Mouse (Mus musculus) neural tube, embryonic 14.5 days (tissue): ENCODE results near the gene Glis1. TPM values are rescaled to one million over a fixed set of nuclear protein-coding genes. Genes with fewer than 3 reads are reported as not detected.

Experiments used
- ATAC-seq: fragments of 200-750 bp; cut with Nextera tagmentation; 2 replicates; pipeline ENCODE4 v1.8.0; 2017; ENCODE audit warnings: low read depth, mild to moderate bottlenecking, moderate TSS enrichment, moderate library complexity
- H3K27ac ChIP-seq: fragments of 300-500 bp; sonication (generic); 2 replicates; pipeline ENCODE4 v1.5.1; 2014; ENCODE audit warnings: low read depth, mild to moderate bottlenecking, control low read depth, low read length, moderate library complexity, mixed read lengths
- H3K27me3 ChIP-seq: fragments of 300-500 bp; sonication (generic); 2 replicates; pipeline ENCODE4 v1.6.1; 2014; ENCODE audit warnings: low read length; ENCODE audit not compliant: control insufficient read depth, insufficient read depth
- H3K36me3 ChIP-seq: fragments of 300-500 bp; sonication (generic); 2 replicates; pipeline ENCODE4 v1.6.1; 2014; ENCODE audit warnings: low read length, mixed read lengths; ENCODE audit not compliant: control insufficient read depth, insufficient read depth
- H3K4me1 ChIP-seq: fragments of 300-500 bp; sonication (generic); 2 replicates; pipeline ENCODE4 v1.6.1; 2014; ENCODE audit warnings: low read length; ENCODE audit not compliant: control insufficient read depth, insufficient read depth
- H3K4me2 ChIP-seq: fragments of 300-500 bp; sonication (generic); 2 replicates; pipeline ENCODE4 v1.6.1; 2014; ENCODE audit warnings: mild to moderate bottlenecking, low read depth, low read length, control low read depth
- H3K4me3 ChIP-seq: fragments of 300-500 bp; sonication (generic); 2 replicates; pipeline ENCODE4 v1.5.1; 2014; ENCODE audit warnings: low read depth, low read length, control low read depth, mixed read lengths
- H3K9ac ChIP-seq: fragments of 300-500 bp; sonication (generic); replicated peaks from 2 replicates; pipeline ENCODE4 v1.6.1; 2014; ENCODE audit warnings: low read depth, mild to moderate bottlenecking, control low read depth, low read length, mixed read lengths
- H3K9me3 ChIP-seq: fragments of 300-500 bp; sonication (generic); 2 replicates; pipeline ENCODE4 v1.6.1; 2016; ENCODE audit warnings: low read length; ENCODE audit not compliant: control insufficient read depth
- WGBS: fragments of 180-500 bp; shearing (Covaris S2); extraction: QIAGEN DNeasy Blood & Tissue Kit; methylation state at CpG from one replicate; pipeline ENCODE4 v1.1.7; 2014; 5-methylcytosine and 5-hydroxymethylcytosine counted together
- polyA plus RNA-seq: library from polyadenylated mRNA; unstranded; fragments of >200 nt; fragmentation: Nextera tagmentation; extraction: Ambion mirVana; gene quantifications from 2 replicates; pipeline ENCODE4 v1.2.1, GENCODE M21; 2014

The Glis1 gene
- polyA plus RNA-seq, 1 experiment from 2014 or later: 5.7 TPM

- no peak overlapping the region for H3K4me3 ChIP-seq
These were observed 110.5 kb downstream of the Glis1 start for GRCm38 (mm10) chr4:107544843-107545242.

GRCm38 (mm10) chr4:107545726-107546125 lies 111.3 kb downstream of the Glis1 start:
- WGBS: 71% methylated on average over 1 of the region's 1 CpGs

More at GRCm38 (mm10) chr4:107544843-107545242, 110.5 kb downstream of the Glis1 start:
- Histone ChIP-seq H3K4me1 (peaks cover 9% of the 10 kb centered on the region; the same call in 1 of the 2 replicates), H3K9ac (no peak overlapping the region), H3K36me3 (no peaks in the 10 kb centered on the region), H3K9me3 (no peaks in the 10 kb centered on the region), H3K27me3 (no peaks in the 10 kb centered on the region), H3K4me2 (no peak overlapping the region), H3K27ac (no peak overlapping the region)
- WGBS: 79% methylated on average over 5 of the region's 5 CpGs
- no peak for ATAC-seq

DNA sequence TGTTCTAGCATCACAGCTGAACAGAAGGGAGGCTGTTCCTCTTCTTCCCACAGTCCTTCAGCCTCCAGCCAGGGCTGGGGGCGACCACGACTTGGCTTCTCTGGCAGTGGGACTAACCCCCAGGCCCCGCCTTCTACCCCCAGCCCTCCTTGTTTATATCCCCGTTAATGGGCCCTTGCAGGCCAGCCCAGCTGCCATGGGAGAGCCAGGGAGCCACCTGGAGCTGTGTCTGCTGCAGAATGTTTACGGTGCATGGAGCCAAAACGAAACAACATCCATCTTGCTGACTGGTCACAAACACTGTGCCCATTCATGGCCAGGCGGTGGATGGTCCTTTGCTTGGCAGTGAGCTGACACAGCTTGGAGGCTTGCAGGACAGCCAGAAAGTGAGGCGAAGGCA lies 112.1 kb downstream of the Glis1 start:
- Histone ChIP-seq H3K27me3 (no peaks in the 10 kb centered on the region), H3K27ac (no peak overlapping the region), H3K4me1 (peaks cover 9% of the 10 kb centered on the region; the same call in 1 of the 2 replicates), H3K4me3 (no peak overlapping the region), H3K9me3 (no peaks in the 10 kb centered on the region), H3K9ac (no peak overlapping the region), H3K4me2 (no peak overlapping the region), H3K36me3 (no peaks in the 10 kb centered on the region)
- ATAC-seq: peak; percentile 80
- WGBS: 29% methylated on average over 8 of the region's 8 CpGs

More at GRCm38 (mm10) chr4:107545726-107546125, 111.3 kb downstream of the Glis1 start:
- H3K27ac ChIP-seq: no peak overlapping the region
- no peak overlapping the region for H3K9ac ChIP-seq
- no peaks in the 10 kb centered on the region for H3K9me3 ChIP-seq
- H3K4me3 ChIP-seq: no peak overlapping the region
- peaks cover 9% of the 10 kb centered on the region; the same call in 1 of the 2 replicates for H3K4me1 ChIP-seq
- ATAC-seq: no peak
- H3K4me2 ChIP-seq: no peak overlapping the region
- no peaks in the 10 kb centered on the region for H3K27me3 ChIP-seq
- H3K36me3 ChIP-seq: no peaks in the 10 kb centered on the region

DNA sequence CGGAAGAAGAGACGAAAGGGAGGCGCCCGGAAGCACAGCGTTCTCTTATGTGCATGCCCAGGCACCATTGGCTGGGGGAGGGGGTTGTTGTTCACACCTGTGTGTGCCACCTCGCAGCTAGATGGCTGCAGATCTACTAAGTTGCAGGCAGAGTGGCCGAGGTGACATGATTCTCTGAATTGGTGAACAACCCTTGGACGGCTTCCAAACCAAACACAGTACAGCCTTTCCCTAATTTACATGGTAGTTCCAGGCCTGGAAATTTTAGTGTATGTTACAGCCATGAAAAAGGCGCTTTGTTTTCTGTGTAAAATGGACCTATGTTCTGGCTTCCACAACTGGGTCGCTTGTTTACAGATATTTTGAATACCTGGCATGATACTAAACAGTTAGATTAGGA lies 115.7 kb downstream of the Glis1 start:
- Histone ChIP-seq H3K4me2 (no peak overlapping the region), H3K9ac (no peak overlapping the region), H3K9me3 (no peaks in the 10 kb centered on the region), H3K4me3 (no peak overlapping the region), H3K27ac (no peak overlapping the region), H3K36me3 (no peaks in the 10 kb centered on the region), H3K4me1 (peaks cover 9% of the 10 kb centered on the region; the same call in 1 of the 2 replicates), H3K27me3 (no peaks in the 10 kb centered on the region)
- 85% methylated on average over 10 of the region's 10 CpGs for WGBS
- ATAC-seq: no peak

GRCm38 (mm10) chr4:107550546-107550945 lies 116.2 kb downstream of the Glis1 start:
- no peaks in the 10 kb centered on the region for H3K9me3 ChIP-seq
- no peak overlapping the region for H3K27ac ChIP-seq
- H3K4me1 ChIP-seq: peaks cover 9% of the 10 kb centered on the region; the same call in 1 of the 2 replicates
- no peak overlapping the region for H3K4me2 ChIP-seq
- whole genome bisulfite sequencing: 73% methylated on average over 3 of the region's 3 CpGs
- H3K9ac ChIP-seq: no peak overlapping the region
- ATAC-seq: no peak
- no peaks in the 10 kb centered on the region for H3K36me3 ChIP-seq
- H3K4me3 ChIP-seq: no peak overlapping the region
- H3K27me3 ChIP-seq: no peaks in the 10 kb centered on the region

DNA sequence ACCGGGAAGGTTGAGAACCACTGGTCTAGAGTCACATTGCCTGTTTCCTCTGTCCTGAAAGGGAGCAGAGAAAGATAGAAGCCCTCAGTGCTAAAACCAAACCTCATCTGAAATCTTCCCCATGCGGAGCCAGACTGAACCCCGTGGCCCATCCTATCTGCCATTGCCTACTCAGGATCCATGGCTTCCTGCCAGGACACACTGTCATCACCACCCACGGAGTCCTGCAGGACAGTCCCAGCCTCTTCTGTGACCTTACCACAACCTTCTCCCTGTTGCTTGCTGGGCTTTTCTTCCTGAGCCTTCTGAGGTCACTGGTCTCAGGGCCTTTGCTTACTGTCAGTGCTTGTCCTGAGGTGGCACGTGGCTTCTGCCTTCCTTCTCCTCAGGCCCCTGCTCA lies 118.3 kb downstream of the Glis1 start:
- no peak overlapping the region for H3K4me2 ChIP-seq
- 79% methylated on average over 5 of the region's 5 CpGs for WGBS
- no peak for ATAC-seq
- H3K27ac ChIP-seq: no peak overlapping the region
- H3K9me3 ChIP-seq: no peaks in the 10 kb centered on the region
- no peak overlapping the region for H3K4me3 ChIP-seq
- no peaks in the 10 kb centered on the region for H3K27me3 ChIP-seq
- no peaks in the 10 kb centered on the region for H3K36me3 ChIP-seq
- H3K9ac ChIP-seq: no peak overlapping the region
- H3K4me1 ChIP-seq: no peaks in the 10 kb centered on the region

DNA sequence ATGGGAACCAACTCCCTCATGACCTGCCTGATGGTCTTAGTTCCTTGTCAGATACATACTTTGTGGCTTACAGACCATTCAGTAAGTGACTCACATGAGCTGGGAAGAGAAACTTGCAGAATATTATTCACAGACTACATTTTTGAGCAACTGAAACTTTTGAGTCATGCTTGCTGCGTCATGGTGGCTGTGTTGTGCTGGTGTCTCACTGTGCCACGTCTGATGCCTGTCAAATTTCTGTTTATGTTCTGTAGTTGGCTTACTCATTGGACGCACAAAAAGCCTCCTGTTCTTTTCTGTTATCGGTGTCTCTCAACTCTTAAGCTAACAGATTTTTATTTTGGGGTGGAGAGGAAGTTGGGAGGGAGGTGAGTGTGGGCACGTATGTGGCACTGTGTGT lies 119.4 kb downstream of the Glis1 start:
- no peak overlapping the region for H3K4me3 ChIP-seq
- H3K9ac ChIP-seq: no peak overlapping the region
- WGBS: 87% methylated on average over 5 of the region's 5 CpGs
- no peaks in the 10 kb centered on the region for H3K9me3 ChIP-seq
- no peaks in the 10 kb centered on the region for H3K27me3 ChIP-seq
- ATAC-seq: no peak
- no peak overlapping the region for H3K27ac ChIP-seq
- H3K36me3 ChIP-seq: no peaks in the 10 kb centered on the region
- no peak overlapping the region for H3K4me2 ChIP-seq
- H3K4me1 ChIP-seq: no peaks in the 10 kb centered on the region

DNA sequence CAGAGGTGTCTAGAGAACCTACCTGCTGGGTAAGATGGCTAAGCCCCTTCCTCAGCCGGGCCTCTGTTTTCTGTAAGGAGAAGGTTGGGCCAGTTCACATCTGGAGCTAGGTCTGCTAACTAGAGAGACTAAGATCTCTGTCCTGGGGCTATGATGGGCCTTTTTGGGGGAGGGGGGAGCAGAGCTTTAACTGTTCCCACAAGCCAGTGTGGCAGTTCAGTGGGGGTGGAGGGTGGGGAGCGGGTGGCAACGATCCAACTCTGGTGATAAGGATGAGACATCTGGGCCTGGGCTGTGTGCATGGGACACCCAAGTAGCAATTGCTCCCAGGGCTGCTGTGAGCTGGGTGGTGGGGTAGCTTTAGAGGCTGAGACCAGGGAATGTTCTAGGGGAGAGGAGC lies 124.4 kb downstream of the Glis1 start:
- no peak for ATAC-seq
- Histone ChIP-seq H3K9me3 (no peaks in the 10 kb centered on the region), H3K9ac (no peak overlapping the region), H3K36me3 (no peaks in the 10 kb centered on the region), H3K27me3 (no peaks in the 10 kb centered on the region), H3K27ac (no peak overlapping the region), H3K4me3 (no peak overlapping the region), H3K4me1 (no peaks in the 10 kb centered on the region), H3K4me2 (no peak overlapping the region)
- 72% methylated on average over 3 of the region's 3 CpGs for WGBS

GRCm38 (mm10) chr4:107561056-107561455 lies 126.7 kb downstream of the Glis1 start:
- 84% methylated on average over 2 of the region's 2 CpGs for WGBS
- Histone ChIP-seq H3K27ac (no peak overlapping the region), H3K9ac (no peak overlapping the region), H3K9me3 (no peaks in the 10 kb centered on the region), H3K36me3 (no peaks in the 10 kb centered on the region), H3K27me3 (no peaks in the 10 kb centered on the region), H3K4me2 (no peak overlapping the region), H3K4me3 (no peak overlapping the region), H3K4me1 (no peaks in the 10 kb centered on the region)
- no peak for ATAC-seq
